27 mouse cellular contexts compared by ENCODE assay signal in genomic region chr9:33611511-33611910, GRCm38 (mm10).
"Had no signal": no experiment of that assay in that cellular context is flagged by ENCODE, and none has a peak within 500 bp of the region (broad histone marks: within the 10 kb centered on the region; RNA-seq: fewer than 3 reads in every experiment).

No protein-coding gene starts in this region.

- H3K4me2 ChIP-seq: heart, embryonic 11.5 days; heart, embryonic 13.5 days; heart, embryonic 15.5 days; hindbrain, embryonic 13.5 days; hindbrain, embryonic 15.5 days; kidney, embryonic 15.5 days; limb, embryonic 12.5 days; liver, embryonic 11.5 days; liver, embryonic 13.5 days had no signal

- H3K4me3 ChIP-seq: heart, adult 2 months; heart, embryonic 13.5 days; heart, embryonic 15.5 days; hindbrain, embryonic 13.5 days; hindbrain, embryonic 15.5 days; kidney, embryonic 15.5 days; left cerebral cortex, adult 2 months; limb, embryonic 10.5 days; limb, embryonic 12.5 days; liver, embryonic 13.5 days had no signal

- H3K4me1 ChIP-seq: heart, embryonic 13.5 days; heart, embryonic 15.5 days; hindbrain, embryonic 13.5 days; hindbrain, embryonic 15.5 days; kidney, embryonic 15.5 days; limb, embryonic 10.5 days; limb, embryonic 12.5 days; liver, embryonic 13.5 days had no signal

- H3K27me3 ChIP-seq: heart, embryonic 13.5 days; heart, embryonic 15.5 days; hindbrain, embryonic 13.5 days; hindbrain, embryonic 15.5 days; kidney, embryonic 15.5 days; limb, embryonic 12.5 days; liver, embryonic 13.5 days had no signal

- ATAC-seq: hindbrain, postnatal 0 days; intestine, embryonic 16.5 days had no signal

- H3K9ac ChIP-seq: heart, embryonic 13.5 days; heart, embryonic 15.5 days; hindbrain, embryonic 13.5 days; hindbrain, embryonic 15.5 days; kidney, embryonic 15.5 days; limb, embryonic 12.5 days; liver, embryonic 13.5 days had no signal

- H3K36me3 ChIP-seq: heart, embryonic 13.5 days; heart, embryonic 15.5 days; hindbrain, embryonic 13.5 days; hindbrain, embryonic 15.5 days; kidney, embryonic 15.5 days; limb, embryonic 10.5 days; limb, embryonic 12.5 days; liver, embryonic 13.5 days had no signal

- H3K27ac ChIP-seq: heart, adult 2 months; heart, embryonic 13.5 days; heart, embryonic 15.5 days; hindbrain, embryonic 13.5 days; hindbrain, embryonic 15.5 days; hindbrain, postnatal 0 days; kidney, embryonic 15.5 days; kidney, postnatal 0 days; left cerebral cortex, adult 2 months; limb, embryonic 10.5 days; limb, embryonic 12.5 days; liver, embryonic 13.5 days had no signal

- H3K9me3 ChIP-seq: heart, embryonic 13.5 days; heart, embryonic 15.5 days; hindbrain, embryonic 13.5 days; hindbrain, embryonic 15.5 days; kidney, embryonic 15.5 days; limb, embryonic 10.5 days; limb, embryonic 12.5 days; liver, embryonic 13.5 days had no signal

- DNase-seq: gastrocnemius, postnatal 14 days; gastrocnemius, postnatal 36 days; heart, adult 11 months; heart, adult 2 months; heart, postnatal 14 days; heart, postnatal 36 days; kidney, adult 11 months; kidney, adult 2 months; kidney, adult 9 months; kidney, postnatal 14 days; kidney, postnatal 36 days; layer of hippocampus, adult 9-11 months; liver; liver, embryonic 13.5 days had no signal
